Mouse (Mus musculus): ENCODE data around the gene Tff1. TPM values are rescaled to one million over a fixed set of nuclear protein-coding genes. Genes with fewer than 3 reads are reported as not detected.

The Tff1 gene
- polyA plus RNA-seq, 1 experiment from 2014 or later = not detected

DNA sequence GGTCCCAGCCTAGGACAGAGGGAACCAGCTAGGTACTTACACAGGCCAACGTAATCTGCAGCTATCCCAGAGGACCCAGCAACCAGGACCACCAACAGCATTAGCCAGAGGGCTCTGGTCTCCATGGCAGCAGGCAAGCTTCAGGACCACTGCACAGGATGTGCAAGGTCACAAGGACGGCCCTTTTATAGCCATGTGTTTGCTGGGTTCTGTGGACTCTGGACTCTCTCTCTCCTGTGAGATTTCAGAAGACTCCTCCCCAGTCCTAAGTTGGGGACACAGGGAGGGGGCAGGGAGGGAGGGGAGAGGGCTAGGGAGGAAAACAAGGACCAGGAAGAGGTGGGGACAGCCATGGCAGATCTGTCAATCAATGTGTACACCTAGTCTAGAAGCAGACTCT, 35.6 kb downstream of the Tff1 start, which contains the start of gene Tff3:
TSS of gene Tff3 (minus strand) at position 195 of the 400 bp plus-strand sequence.
- Histone ChIP-seq H3K27me3 (ENCODE audit: control insufficient read depth, insufficient read depth, low read length) (no peaks in the 10 kb centered on the region), H3K9ac (replicated peaks; ENCODE audit: low read length) (no peak within 1 kb of the TSS), H3K9me3 (ENCODE audit: control insufficient read depth, low read length) (no peaks in the 10 kb centered on the region), H3K4me3 (replicated peaks; ENCODE audit: low read depth, low read length) (no peak within 1 kb of the TSS), H3K36me3 (ENCODE audit: control insufficient read depth, insufficient read depth, low read length) (no peaks in the 10 kb centered on the region), H3K4me2 (ENCODE audit: low read length) (no peak within 1 kb of the TSS), H3K4me1 (ENCODE audit: control insufficient read depth, insufficient read depth, low read length) (0 out of 2 replicates have a peak, but pooled peaks cover 5% of the 10 kb centered on the region), H3K27ac (replicated peaks; ENCODE audit: low read depth, low read length) (no peak within 1 kb of the TSS)
- ATAC-seq (ENCODE audit: low FRiP score, low TSS enrichment) (no peak), DNase-seq (no peak)
- WGBS = 25% methylated on average over 2 of the region's 2 CpGs

GRCm38 (mm10) chr17:31128708-31129318, 36.3 kb downstream of the Tff1 start:
- no peak overlapping the region for H3K27ac ChIP-seq (replicated peaks; ENCODE audit: low read depth, low read length)
- ATAC-seq (ENCODE audit: low FRiP score, low TSS enrichment) (no peak), DNase-seq (no peak)
- H3K36me3 ChIP-seq (ENCODE audit: control insufficient read depth, insufficient read depth, low read length) = no peaks in the 10 kb centered on the region
- no peaks in the 10 kb centered on the region for H3K9me3 ChIP-seq (ENCODE audit: control insufficient read depth, low read length)
- H3K27me3 ChIP-seq (ENCODE audit: control insufficient read depth, insufficient read depth, low read length) = no peaks in the 10 kb centered on the region
- H3K4me1 ChIP-seq (ENCODE audit: control insufficient read depth, insufficient read depth, low read length) = 0 out of 2 replicates have a peak, but pooled peaks cover 5% of the 10 kb centered on the region
- H3K4me2 ChIP-seq (ENCODE audit: low read length) = no peak overlapping the region
- no peak overlapping the region for H3K9ac ChIP-seq (replicated peaks; ENCODE audit: low read length)
- 89% methylated on average over 9 of the region's 9 CpGs for WGBS
- H3K4me3 ChIP-seq (replicated peaks; ENCODE audit: low read depth, low read length) = no peak overlapping the region

DNA sequence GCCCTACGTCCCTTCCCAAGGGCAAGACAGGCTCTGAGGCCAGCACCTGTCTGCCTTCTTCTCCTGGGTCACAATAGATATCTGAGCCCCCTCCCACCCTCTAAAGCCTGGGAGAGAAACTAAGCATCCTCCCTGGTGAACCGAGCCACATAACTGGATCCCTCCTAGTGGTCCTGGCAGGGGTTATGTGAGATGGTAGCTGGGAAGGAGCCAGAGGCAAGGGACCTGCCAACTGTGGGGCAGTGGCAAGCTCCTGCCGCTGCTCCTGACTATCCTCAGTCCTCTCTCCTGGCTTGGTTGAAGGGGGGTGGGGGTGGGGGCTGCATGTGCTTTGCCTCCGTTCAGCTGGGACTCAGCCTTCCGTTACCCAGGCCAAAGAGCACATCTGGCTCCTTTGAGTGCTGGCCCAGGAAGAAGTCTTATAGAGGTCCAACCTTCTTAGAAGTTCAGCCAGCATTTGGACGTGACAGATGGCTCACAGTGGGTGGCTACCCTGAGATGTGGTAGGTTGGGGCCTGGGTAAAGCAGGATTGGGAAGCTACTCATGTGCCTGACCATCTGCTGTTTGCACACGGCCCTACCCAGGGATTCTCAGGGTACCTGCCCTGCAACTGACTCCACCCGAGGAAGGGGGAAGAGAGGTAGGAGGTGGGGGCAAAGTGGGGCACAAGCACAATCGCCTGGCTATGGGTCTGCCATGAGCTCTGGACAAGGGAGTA, 39.4 kb downstream of the Tff1 start:
- Histone ChIP-seq H3K27ac (replicated peaks; ENCODE audit: low read depth, low read length) (no peak overlapping the region), H3K9ac (replicated peaks; ENCODE audit: low read length) (no peak overlapping the region), H3K4me1 (ENCODE audit: control insufficient read depth, insufficient read depth, low read length) (0 out of 2 replicates have a peak, but pooled peaks cover 5% of the 10 kb centered on the region), H3K27me3 (ENCODE audit: control insufficient read depth, insufficient read depth, low read length) (no peaks in the 10 kb centered on the region), H3K9me3 (ENCODE audit: control insufficient read depth, low read length) (no peaks in the 10 kb centered on the region), H3K36me3 (ENCODE audit: control insufficient read depth, insufficient read depth, low read length) (no peaks in the 10 kb centered on the region), H3K4me2 (ENCODE audit: low read length) (no peak overlapping the region), H3K4me3 (replicated peaks; ENCODE audit: low read depth, low read length) (no peak overlapping the region)
- ATAC-seq (ENCODE audit: low FRiP score, low TSS enrichment) (no peak), DNase-seq (peak; percentile 47)
- WGBS = 45% methylated on average over 9 of the region's 9 CpGs

GRCm38 (mm10) chr17:31121975-31122374, 43.1 kb downstream of the Tff1 start:
- WGBS = 19% methylated on average over 8 of the region's 8 CpGs
- H3K4me3 ChIP-seq (replicated peaks; ENCODE audit: low read depth, low read length) = no peak overlapping the region
- no peaks in the 10 kb centered on the region for H3K27me3 ChIP-seq (ENCODE audit: control insufficient read depth, insufficient read depth, low read length)
- no peak overlapping the region for H3K9ac ChIP-seq (replicated peaks; ENCODE audit: low read length)
- DNase-seq = peak; percentile 74
- no peaks in the 10 kb centered on the region for H3K9me3 ChIP-seq (ENCODE audit: control insufficient read depth, low read length)
- peaks cover 9% of the 10 kb centered on the region; the same call in 1 of the 2 replicates for H3K36me3 ChIP-seq (ENCODE audit: control insufficient read depth, insufficient read depth, low read length)
- no peak overlapping the region for H3K27ac ChIP-seq (replicated peaks; ENCODE audit: low read depth, low read length)
- H3K4me2 ChIP-seq (ENCODE audit: low read length) = no peak overlapping the region
- no peaks in the 10 kb centered on the region for H3K4me1 ChIP-seq (ENCODE audit: control insufficient read depth, insufficient read depth, low read length)
- ATAC-seq (ENCODE audit: low FRiP score, low TSS enrichment) = no peak

DNA sequence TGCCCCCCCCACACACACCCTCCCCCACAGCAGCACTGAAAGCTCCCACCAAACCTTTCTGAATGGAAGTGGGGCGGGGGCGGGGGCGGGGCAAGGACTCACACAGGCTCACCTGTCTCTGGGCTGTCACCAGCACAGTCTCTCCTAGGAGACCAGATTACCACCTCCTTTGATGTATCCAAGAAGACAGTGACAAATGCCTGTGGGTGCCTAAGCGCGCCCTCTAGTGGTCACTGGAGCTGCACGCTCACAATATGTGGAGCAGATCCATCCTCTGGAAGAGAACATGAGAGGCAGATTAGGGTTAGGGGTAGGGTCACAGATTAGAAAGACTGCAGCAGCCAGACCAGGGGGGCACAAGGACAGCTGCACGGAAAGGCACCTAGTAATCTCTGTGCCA, 45.6 kb downstream of the Tff1 start:
- Histone ChIP-seq H3K27ac (replicated peaks; ENCODE audit: low read depth, low read length) (no peak overlapping the region), H3K4me1 (ENCODE audit: control insufficient read depth, insufficient read depth, low read length) (no peaks in the 10 kb centered on the region), H3K4me3 (replicated peaks; ENCODE audit: low read depth, low read length) (no peak overlapping the region), H3K9ac (replicated peaks; ENCODE audit: low read length) (no peak overlapping the region), H3K9me3 (ENCODE audit: control insufficient read depth, low read length) (no peaks in the 10 kb centered on the region), H3K36me3 (ENCODE audit: control insufficient read depth, insufficient read depth, low read length) (peaks cover 18% of the 10 kb centered on the region), H3K4me2 (ENCODE audit: low read length) (no peak overlapping the region), H3K27me3 (ENCODE audit: control insufficient read depth, insufficient read depth, low read length) (no peaks in the 10 kb centered on the region)
- DNase-seq (peak; percentile 88), ATAC-seq (ENCODE audit: low FRiP score, low TSS enrichment) (peak; percentile 48; the same call in 1 of the 2 replicates)
- WGBS = 3% methylated on average over 7 of the region's 7 CpGs

- Histone ChIP-seq H3K4me1 (ENCODE audit: control insufficient read depth, insufficient read depth, low read length) (no peaks in the 10 kb centered on the region), H3K4me3 (replicated peaks; ENCODE audit: low read depth, low read length) (no peak overlapping the region), H3K36me3 (ENCODE audit: control insufficient read depth, insufficient read depth, low read length) (peaks cover 26% of the 10 kb centered on the region), H3K27me3 (ENCODE audit: control insufficient read depth, insufficient read depth, low read length) (no peaks in the 10 kb centered on the region), H3K9ac (replicated peaks; ENCODE audit: low read length) (no peak overlapping the region), H3K9me3 (ENCODE audit: control insufficient read depth, low read length) (no peaks in the 10 kb centered on the region), H3K27ac (replicated peaks; ENCODE audit: low read depth, low read length) (no peak overlapping the region), H3K4me2 (ENCODE audit: low read length) (no peak overlapping the region)
- ATAC-seq (ENCODE audit: low FRiP score, low TSS enrichment) (no peak), DNase-seq (no peak)
- WGBS = 86% methylated on average over 5 of the region's 5 CpGs
These were observed 47.1 kb downstream of the Tff1 start for GRCm38 (mm10) chr17:31117946-31118345.

GRCm38 (mm10) chr17:31116063-31116462, 49.0 kb downstream of the Tff1 start:
- Histone ChIP-seq H3K4me2 (ENCODE audit: low read length) (no peak overlapping the region), H3K4me1 (ENCODE audit: control insufficient read depth, insufficient read depth, low read length) (no peaks in the 10 kb centered on the region), H3K9ac (replicated peaks; ENCODE audit: low read length) (no peak overlapping the region), H3K9me3 (ENCODE audit: control insufficient read depth, low read length) (no peaks in the 10 kb centered on the region), H3K36me3 (ENCODE audit: control insufficient read depth, insufficient read depth, low read length) (peaks cover 44% of the 10 kb centered on the region), H3K27ac (replicated peaks; ENCODE audit: low read depth, low read length) (no peak overlapping the region), H3K4me3 (replicated peaks; ENCODE audit: low read depth, low read length) (no peak overlapping the region), H3K27me3 (ENCODE audit: control insufficient read depth, insufficient read depth, low read length) (no peaks in the 10 kb centered on the region)
- 75% methylated on average over 6 of the region's 6 CpGs for WGBS
- no peak for ATAC-seq (ENCODE audit: low FRiP score, low TSS enrichment)
- DNase-seq = no peak

DNA sequence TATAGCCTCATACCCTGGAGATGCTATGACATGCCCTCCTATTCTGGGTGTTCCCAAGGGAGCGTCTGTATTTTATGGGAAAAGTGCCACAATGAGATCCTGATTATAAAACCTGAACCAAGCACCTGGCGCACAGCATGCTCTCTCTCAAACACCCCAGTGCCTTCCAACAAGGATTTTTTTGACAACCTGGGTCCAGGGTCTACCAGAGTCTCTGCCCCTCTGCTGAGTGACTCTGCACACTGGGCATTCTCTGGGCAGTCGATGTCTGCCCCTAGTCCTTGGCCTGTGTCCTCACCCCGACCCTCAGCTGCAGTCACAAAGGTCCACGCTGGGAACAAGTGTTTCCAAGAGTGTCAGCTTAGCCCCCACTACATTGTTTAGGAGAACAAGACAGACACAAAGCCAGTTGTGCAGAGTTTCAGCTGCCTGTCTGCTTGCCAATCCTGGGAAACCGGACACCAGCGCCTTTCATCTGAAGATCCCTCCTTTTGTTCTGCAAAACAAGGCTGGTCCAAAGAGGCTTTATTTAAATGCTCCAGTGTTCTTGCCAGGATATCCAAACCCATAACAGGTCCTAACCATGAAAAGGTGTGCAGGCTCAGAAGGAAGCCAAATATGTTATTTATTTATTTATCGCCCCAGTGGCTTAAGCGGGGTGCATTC, 51.8 kb downstream of the Tff1 start:
- Histone ChIP-seq H3K9ac (replicated peaks; ENCODE audit: low read length) (no peak overlapping the region), H3K36me3 (ENCODE audit: control insufficient read depth, insufficient read depth, low read length) (peaks cover 63% of the 10 kb centered on the region), H3K4me3 (replicated peaks; ENCODE audit: low read depth, low read length) (no peak overlapping the region), H3K27ac (replicated peaks; ENCODE audit: low read depth, low read length) (no peak overlapping the region), H3K4me2 (ENCODE audit: low read length) (no peak overlapping the region), H3K4me1 (ENCODE audit: control insufficient read depth, insufficient read depth, low read length) (no peaks in the 10 kb centered on the region), H3K27me3 (ENCODE audit: control insufficient read depth, insufficient read depth, low read length) (no peaks in the 10 kb centered on the region), H3K9me3 (ENCODE audit: control insufficient read depth, low read length) (no peaks in the 10 kb centered on the region)
- 15% methylated on average over 9 of the region's 9 CpGs for WGBS
- ATAC-seq (ENCODE audit: low FRiP score, low TSS enrichment) (no peak), DNase-seq (peak; percentile 50)
